Mouse (Mus musculus) heart, postnatal 0 days (tissue): Measurements from ENCODE around the gene Rgs8. TPM values are rescaled to one million over a fixed set of nuclear protein-coding genes. Genes with fewer than 3 reads are reported as not detected.

Experiments
- ATAC-seq: fragments of 200-750 bp; cut with Nextera tagmentation; 2 replicates; pipeline ENCODE4 v1.8.0; 2017; ENCODE audit warnings: low read depth, moderate number of reproducible peaks, moderate library complexity; ENCODE audit not compliant: insufficient read depth
- DNase-seq: peaks from one replicate; pipeline ENCODE4 v3.0.0-alpha.2; 2016; ENCODE audit warnings: low spot score
- H3K27ac ChIP-seq: fragments of 300-500 bp; sonication (generic); 2 replicates; pipeline ENCODE4 v1.5.1; 2014; ENCODE audit warnings: low read depth, mild to moderate bottlenecking
- H3K27me3 ChIP-seq: fragments of 300-500 bp; sonication (generic); 2 replicates; pipeline ENCODE4 v1.6.1; 2014; ENCODE audit warnings: low read length, mixed read lengths; ENCODE audit not compliant: control insufficient read depth, insufficient read depth
- H3K36me3 ChIP-seq: fragments of 300-500 bp; sonication (generic); replicated peaks from 2 replicates; pipeline ENCODE4 v1.6.1; 2014; ENCODE audit warnings: low read length, mixed read lengths; ENCODE audit not compliant: control insufficient read depth, insufficient read depth
- H3K4me1 ChIP-seq: fragments of 300-500 bp; sonication (generic); 2 replicates; pipeline ENCODE4 v1.6.1; 2014; ENCODE audit warnings: antibody characterized with exemption; ENCODE audit not compliant: control insufficient read depth, insufficient read depth
- H3K4me2 ChIP-seq: fragments of 300-500 bp; sonication (generic); 2 replicates; pipeline ENCODE4 v1.6.1; 2014; ENCODE audit warnings: low read depth, mild to moderate bottlenecking, low read length, moderate library complexity
- H3K4me3 ChIP-seq: fragments of 300-500 bp; sonication (generic); 2 replicates; pipeline ENCODE4 v1.5.1; 2014; ENCODE audit warnings: low read depth, low read length
- H3K9ac ChIP-seq: fragments of 300-500 bp; sonication (generic); replicated peaks from 2 replicates; pipeline ENCODE4 v1.6.1; 2014; ENCODE audit warnings: low read depth, low read length, mixed read lengths
- H3K9me3 ChIP-seq: fragments of 300-500 bp; sonication (generic); replicated peaks from 2 replicates; pipeline ENCODE4 v1.6.1; 2016; ENCODE audit warnings: low read length; ENCODE audit not compliant: control insufficient read depth
- CTCF ChIP-seq: IDR thresholded peaks from 2 replicates; pipeline ENCODE4 v1.5.1; 2016; ENCODE audit warnings: antibody characterized with exemption, control low read depth, low read depth
- EP300 ChIP-seq: IDR thresholded peaks from 2 replicates; pipeline ENCODE4 v1.6.1; 2016; ENCODE audit warnings: antibody characterized with exemption, low read depth
- WGBS: fragments of 180-500 bp; shearing (Covaris S2); extraction: QIAGEN DNeasy Blood & Tissue Kit; methylation state at CpG from one replicate; pipeline ENCODE4 v1.1.7; 2014; 5-methylcytosine and 5-hydroxymethylcytosine counted together
- polyA plus RNA-seq: library from polyadenylated mRNA; unstranded; fragments of >200 nt; fragmentation: Nextera tagmentation; extraction: Ambion mirVana; gene quantifications from 2 replicates; pipeline ENCODE4 v1.2.1, GENCODE M21; 2015
- total RNA-seq: library from RNA; depleted of rRNA; stranded (reverse); fragments of >200 nt; gene quantifications from 2 replicates; pipeline ENCODE4 v1.2.3, GENCODE M21; 2014; ENCODE audit warnings: low replicate concordance

Rgs8 gene
- total and polyA plus RNA-seq, 2 experiments from 2014 or later, result 0.03 TPM; not detected in 1

DNA sequence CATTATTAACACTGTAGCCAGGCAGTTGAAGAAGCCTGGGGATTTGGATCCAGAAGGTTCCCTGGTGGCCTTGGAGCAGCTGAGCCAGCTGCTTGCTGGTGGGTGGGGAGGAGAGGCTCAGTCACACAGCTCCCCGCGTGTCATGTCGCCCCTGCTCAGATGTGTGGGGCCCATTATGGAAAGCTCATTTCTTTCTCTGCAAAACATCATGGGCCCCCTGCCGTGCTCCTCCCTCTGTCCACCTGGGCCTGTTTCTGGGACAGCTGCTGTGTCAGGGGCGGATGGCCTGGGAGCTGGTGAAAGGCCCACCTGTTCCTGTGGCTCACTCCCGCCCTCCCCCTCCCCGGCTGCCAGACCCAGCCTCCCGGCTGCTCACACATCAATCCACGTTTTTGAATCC, 80.4 kb downstream of the Rgs8 start:
- Histone ChIP-seq H3K4me1 (peaks cover 21% of the 10 kb centered on the region), H3K4me2 (no peak overlapping the region), H3K36me3 (no peaks in the 10 kb centered on the region), H3K4me3 (no peak overlapping the region), H3K9ac (no peak overlapping the region), H3K27me3 (peaks cover 4% of the 10 kb centered on the region; the same call in 1 of the 2 replicates), H3K27ac (no peak overlapping the region), H3K9me3 (no peaks in the 10 kb centered on the region)
- ATAC-seq (no peak), DNase-seq (no peak)
- TF ChIP-seq EP300, result no peak
- TF ChIP-seq CTCF, result no peak
- 60% methylated on average over 9 of the region's 9 CpGs for WGBS

DNA sequence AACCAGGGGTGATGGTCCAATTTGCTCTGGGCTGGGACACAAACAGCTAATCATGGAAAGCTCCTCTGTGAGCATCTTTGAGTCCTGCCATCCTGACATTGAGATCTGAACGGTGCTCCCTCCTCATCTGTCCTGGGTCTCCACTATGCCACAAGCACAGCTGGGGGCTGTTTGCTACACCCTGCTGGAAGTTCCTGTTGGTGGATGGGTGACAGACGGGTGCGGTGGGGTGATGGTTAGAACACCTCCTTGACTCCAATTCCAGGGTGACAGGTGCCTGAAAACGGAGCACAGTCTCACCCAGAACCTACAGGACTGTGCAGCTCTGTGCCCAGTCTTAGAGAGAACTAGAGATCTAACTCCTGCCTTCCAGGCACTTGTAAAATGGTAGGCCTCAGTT, 82.0 kb downstream of the Rgs8 start:
- no peaks in the 10 kb centered on the region for H3K36me3 ChIP-seq
- no peak overlapping the region for H3K4me2 ChIP-seq
- peaks cover 14% of the 10 kb centered on the region for H3K4me1 ChIP-seq
- 72% methylated on average over 4 of the region's 4 CpGs for WGBS
- H3K27me3 ChIP-seq, result peaks cover 14% of the 10 kb centered on the region; the same call in 1 of the 2 replicates
- TF ChIP-seq CTCF (no peak), EP300 (no peak)
- DNase-seq (no peak), ATAC-seq (no peak)
- no peak overlapping the region for H3K4me3 ChIP-seq
- H3K9me3 ChIP-seq, result no peaks in the 10 kb centered on the region
- no peak overlapping the region for H3K27ac ChIP-seq
- H3K9ac ChIP-seq, result no peak overlapping the region

GRCm38 (mm10) chr1:153736096-153736495, 83.3 kb downstream of the Rgs8 start:
- no peak overlapping the region for H3K27ac ChIP-seq
- no peaks in the 10 kb centered on the region for H3K36me3 ChIP-seq
- H3K27me3 ChIP-seq, result peaks cover 14% of the 10 kb centered on the region; the same call in 1 of the 2 replicates
- no peak for ATAC-seq
- no peak overlapping the region for H3K4me2 ChIP-seq
- peaks cover 11% of the 10 kb centered on the region for H3K4me1 ChIP-seq
- DNase-seq, result no peak
- TF ChIP-seq EP300, result no peak
- no peak for TF ChIP-seq CTCF
- no peak overlapping the region for H3K9ac ChIP-seq
- WGBS, result 41% methylated on average over 6 of the region's 6 CpGs
- no peaks in the 10 kb centered on the region for H3K9me3 ChIP-seq
- no peak overlapping the region for H3K4me3 ChIP-seq

DNA sequence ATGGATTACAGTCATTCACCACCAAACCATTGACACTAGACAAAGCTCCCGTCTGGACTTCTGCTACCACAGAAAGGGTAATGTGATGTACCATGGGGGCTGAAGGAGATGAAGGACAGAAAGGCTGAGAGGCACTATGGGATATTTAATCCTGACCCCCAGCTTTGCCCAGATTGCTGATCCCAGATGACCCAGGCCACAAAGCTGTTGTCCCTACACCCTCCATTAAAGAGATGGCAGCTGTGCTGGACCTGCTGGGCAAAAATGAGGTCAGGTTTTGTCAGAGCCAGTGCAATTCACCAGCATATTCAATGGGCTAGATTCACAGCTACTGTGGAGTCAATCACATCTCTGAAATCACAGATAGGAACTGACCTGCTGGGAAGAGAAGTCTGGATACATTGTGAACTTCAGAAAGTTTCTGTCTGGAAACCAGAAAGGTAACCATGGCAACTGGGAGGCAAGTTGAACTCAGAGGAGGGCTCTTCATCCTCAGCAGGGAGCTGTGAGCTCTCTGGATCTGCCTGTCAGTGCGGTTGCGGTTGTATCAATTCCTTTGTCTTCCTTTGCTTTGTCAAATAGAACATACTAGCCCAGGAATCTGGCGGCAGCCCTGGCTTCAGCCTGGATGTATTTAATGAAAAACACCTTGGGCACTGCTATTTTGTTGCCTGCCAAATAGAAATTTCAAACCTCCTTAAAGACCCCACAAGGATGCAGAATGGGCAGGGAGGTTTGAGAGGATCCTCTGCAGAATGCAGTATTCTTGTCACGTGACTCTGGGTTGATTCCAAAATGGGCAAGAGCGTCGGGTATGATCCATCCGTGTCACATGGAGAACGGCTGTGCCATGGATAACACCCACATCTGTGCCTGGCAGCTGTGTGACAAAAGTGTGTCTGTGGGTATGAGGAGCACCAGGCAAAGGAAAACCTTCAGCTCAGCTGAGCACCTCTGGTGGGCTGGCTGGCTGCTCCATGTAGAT, 84.6 kb downstream of the Rgs8 start:
- no peak for ATAC-seq
- WGBS, result 61% methylated on average over 9 of the region's 9 CpGs
- no peaks in the 10 kb centered on the region for H3K9me3 ChIP-seq

GRCm38 (mm10) chr1:153739437-153740015, 86.7 kb downstream of the Rgs8 start:
- Histone ChIP-seq H3K4me1 (peaks cover 8% of the 10 kb centered on the region), H3K4me3 (peak overlapping the region; percentile 48), H3K27ac (no peak overlapping the region), H3K9me3 (no peaks in the 10 kb centered on the region), H3K9ac (peak overlapping the region; percentile 28; the same call in 1 of the 2 replicates), H3K36me3 (no peaks in the 10 kb centered on the region), H3K4me2 (peak overlapping the region; percentile 75), H3K27me3 (peaks cover 14% of the 10 kb centered on the region; the same call in 1 of the 2 replicates)
- 24% methylated on average over 13 of the region's 13 CpGs for WGBS
- DNase-seq, result no peak
- no peak for ATAC-seq
- TF ChIP-seq EP300, result no peak
- no peak for TF ChIP-seq CTCF

More for the DNA sequence above, 84.6 kb downstream of the Rgs8 start:
- peaks cover 8% of the 10 kb centered on the region for H3K4me1 ChIP-seq
- H3K36me3 ChIP-seq, result no peaks in the 10 kb centered on the region
- H3K4me3 ChIP-seq, result no peak overlapping the region
- TF ChIP-seq EP300 (no peak), CTCF (no peak)
- H3K4me2 ChIP-seq, result no peak overlapping the region
- H3K9ac ChIP-seq, result no peak overlapping the region
- peaks cover 14% of the 10 kb centered on the region; the same call in 1 of the 2 replicates for H3K27me3 ChIP-seq
- H3K27ac ChIP-seq, result no peak overlapping the region
- no peak for DNase-seq
